Mouse (Mus musculus): ENCODE results near the gene Abhd17c. TPM values are rescaled to one million over a fixed set of nuclear protein-coding genes. Genes with fewer than 3 reads are reported as not detected.

Abhd17c gene
- total and polyA plus RNA-seq, 3 experiments: 13.5 to 28.1 (median 22.8) TPM

DNA sequence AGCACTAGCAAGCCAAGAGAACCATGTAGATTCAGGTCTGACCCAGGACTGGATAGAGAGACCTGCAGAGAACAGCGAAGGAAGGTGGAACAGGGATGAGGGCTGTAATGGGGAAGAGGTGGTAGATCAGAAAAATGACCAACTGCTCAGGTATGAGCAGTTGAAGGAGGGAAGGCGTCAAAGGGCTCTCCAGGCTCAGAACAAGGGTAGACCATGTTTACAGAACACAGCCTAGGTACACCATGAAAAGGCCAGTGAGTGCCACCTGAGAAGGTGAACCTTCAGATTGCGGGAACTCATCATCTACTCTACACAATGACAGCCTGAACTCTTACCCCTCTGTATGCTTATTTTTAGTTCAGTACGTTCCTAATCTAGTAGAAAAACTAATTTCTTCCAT, 9.5 kb downstream of the Abhd17c start:
- H3K4me3 ChIP-seq (ENCODE audit: low read depth, low read length): no peak overlapping the region
- H3K9me3 ChIP-seq (replicated peaks): no peaks in the 10 kb centered on the region
- DNase-seq (ENCODE audit: low spot score) (no peak), ATAC-seq (ENCODE audit: extremely low read depth, insufficient number of reproducible peaks, low FRiP score, poor library complexity, severe bottlenecking) (no peak)
- peaks cover 50% of the 10 kb centered on the region for H3K36me3 ChIP-seq (replicated peaks)
- H3K27me3 ChIP-seq (ENCODE audit: insufficient read depth, low read length): no peaks in the 10 kb centered on the region
- TF ChIP-seq GATA1 (IDR thresholded peaks at IDR 0.05; ENCODE audit: borderline replicate concordance, low read length): no peak
- no peak for TF ChIP-seq CTCF (IDR thresholded peaks at IDR 0.05; ENCODE audit: low read depth, low read length)
- no peak for TF ChIP-seq GATA2 (IDR thresholded peaks at IDR 0.05; ENCODE audit: borderline replicate concordance, low read depth, low read length)
- TF ChIP-seq POLR2AphosphoS5 (IDR thresholded peaks at IDR 0.05; ENCODE audit: insufficient replicate concordance, low read depth, low read length): no peak
- TF ChIP-seq TAL1 (conservative IDR thresholded peaks at IDR 0.05; ENCODE audit: low read depth, low read length): no peak
- peaks cover 49% of the 10 kb centered on the region for H3K4me1 ChIP-seq (ENCODE audit: insufficient read depth, low read depth, low read length)

DNA sequence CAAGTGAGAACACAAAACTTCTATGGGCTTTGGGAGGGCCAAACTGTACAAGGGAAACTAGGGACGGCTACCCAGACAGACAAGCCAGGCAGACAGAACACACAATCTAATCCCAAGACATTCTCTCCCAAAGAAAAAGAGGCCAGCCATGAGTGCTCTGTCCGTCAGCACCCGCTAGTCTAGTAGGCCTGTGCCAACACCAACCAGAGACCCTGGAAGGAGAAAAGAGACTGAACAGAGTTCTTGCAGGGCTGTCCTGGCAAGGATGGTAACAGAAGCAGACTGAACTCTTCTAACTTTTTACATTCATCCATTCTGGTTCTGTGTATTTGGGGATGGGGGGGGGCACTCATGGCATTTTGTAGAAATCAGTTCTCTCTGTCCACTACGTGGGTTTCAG, 12.1 kb downstream of the Abhd17c start:
- Histone ChIP-seq H3K4me3 (ENCODE audit: low read depth, low read length) (no peak overlapping the region), H3K9me3 (replicated peaks) (no peaks in the 10 kb centered on the region), H3K27me3 (ENCODE audit: insufficient read depth, low read length) (no peaks in the 10 kb centered on the region), H3K4me1 (ENCODE audit: insufficient read depth, low read depth, low read length) (peaks cover 32% of the 10 kb centered on the region), H3K36me3 (replicated peaks) (peaks cover 57% of the 10 kb centered on the region)
- DNase-seq (ENCODE audit: low spot score) (no peak), ATAC-seq (ENCODE audit: extremely low read depth, insufficient number of reproducible peaks, low FRiP score, poor library complexity, severe bottlenecking) (no peak)
- TF ChIP-seq CTCF (IDR thresholded peaks at IDR 0.05; ENCODE audit: low read depth, low read length): no peak
- TF ChIP-seq GATA2 (IDR thresholded peaks at IDR 0.05; ENCODE audit: borderline replicate concordance, low read depth, low read length): no peak

DNA sequence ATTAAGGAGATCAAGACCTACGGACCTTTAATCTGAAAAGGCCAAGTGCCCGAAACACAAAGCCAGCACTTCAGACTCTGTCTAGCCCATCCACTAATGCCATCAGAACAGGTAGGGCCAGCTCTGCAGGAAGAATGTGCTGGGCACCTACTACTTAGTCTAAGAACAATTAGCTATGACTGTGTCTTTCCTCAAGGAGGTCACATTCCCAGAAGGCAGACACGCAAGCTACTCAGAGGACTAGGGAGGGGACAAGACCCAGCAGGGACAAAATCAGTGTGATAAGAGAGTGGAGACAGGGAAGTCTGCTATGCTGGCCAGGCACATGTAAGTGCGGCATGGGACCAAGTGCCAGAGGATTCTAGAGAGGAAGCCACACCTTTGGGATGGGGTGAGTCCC, 13.0 kb downstream of the Abhd17c start:
- Histone ChIP-seq H3K27me3 (ENCODE audit: insufficient read depth, low read length) (no peaks in the 10 kb centered on the region), H3K4me1 (ENCODE audit: insufficient read depth, low read depth, low read length) (peaks cover 24% of the 10 kb centered on the region), H3K9me3 (replicated peaks) (no peaks in the 10 kb centered on the region), H3K4me3 (ENCODE audit: low read depth, low read length) (no peak overlapping the region), H3K36me3 (replicated peaks) (peaks cover 54% of the 10 kb centered on the region)
- TF ChIP-seq GATA2 (IDR thresholded peaks at IDR 0.05; ENCODE audit: borderline replicate concordance, low read depth, low read length) (no peak), GATA1 (IDR thresholded peaks at IDR 0.05; ENCODE audit: borderline replicate concordance, low read length) (no peak), POLR2AphosphoS5 (IDR thresholded peaks at IDR 0.05; ENCODE audit: insufficient replicate concordance, low read depth, low read length) (no peak), CTCF (IDR thresholded peaks at IDR 0.05; ENCODE audit: low read depth, low read length) (no peak), TAL1 (conservative IDR thresholded peaks at IDR 0.05; ENCODE audit: low read depth, low read length) (no peak)
- DNase-seq (ENCODE audit: low spot score): no peak
- ATAC-seq (ENCODE audit: extremely low read depth, insufficient number of reproducible peaks, low FRiP score, poor library complexity, severe bottlenecking): no peak

DNA sequence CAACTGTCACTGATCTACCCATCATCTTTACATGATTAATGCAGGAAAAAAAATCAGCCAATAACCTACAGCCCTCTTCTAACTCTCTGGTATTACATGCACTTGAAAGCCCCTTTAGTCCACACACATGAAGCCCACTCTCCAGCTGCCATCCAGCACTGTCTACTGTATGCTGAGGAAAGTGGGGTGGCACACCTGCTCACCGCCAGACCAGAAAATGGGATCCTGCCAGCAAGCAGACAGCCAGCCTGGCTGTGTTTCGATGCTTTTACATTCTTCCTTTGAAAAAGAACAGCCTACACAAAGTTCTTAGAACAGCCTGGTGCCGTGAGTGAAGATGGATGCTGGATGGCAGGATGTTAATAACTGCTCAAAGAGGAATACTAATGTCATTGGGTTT, 13.9 kb downstream of the Abhd17c start:
- ATAC-seq (ENCODE audit: extremely low read depth, insufficient number of reproducible peaks, low FRiP score, poor library complexity, severe bottlenecking): no peak
- no peaks in the 10 kb centered on the region for H3K9me3 ChIP-seq (replicated peaks)
- H3K4me1 ChIP-seq (ENCODE audit: insufficient read depth, low read depth, low read length): peaks cover 14% of the 10 kb centered on the region
- peaks cover 49% of the 10 kb centered on the region for H3K36me3 ChIP-seq (replicated peaks)
- no peak for TF ChIP-seq CTCF (IDR thresholded peaks at IDR 0.05; ENCODE audit: low read depth, low read length)
- no peak for TF ChIP-seq GATA2 (IDR thresholded peaks at IDR 0.05; ENCODE audit: borderline replicate concordance, low read depth, low read length)
- no peak for TF ChIP-seq TAL1 (conservative IDR thresholded peaks at IDR 0.05; ENCODE audit: low read depth, low read length)
- no peak for TF ChIP-seq GATA1 (IDR thresholded peaks at IDR 0.05; ENCODE audit: borderline replicate concordance, low read length)
- TF ChIP-seq POLR2AphosphoS5 (IDR thresholded peaks at IDR 0.05; ENCODE audit: insufficient replicate concordance, low read depth, low read length): no peak
- no peak overlapping the region for H3K4me3 ChIP-seq (ENCODE audit: low read depth, low read length)
- no peak for DNase-seq (ENCODE audit: low spot score)
- no peaks in the 10 kb centered on the region for H3K27me3 ChIP-seq (ENCODE audit: insufficient read depth, low read length)

DNA sequence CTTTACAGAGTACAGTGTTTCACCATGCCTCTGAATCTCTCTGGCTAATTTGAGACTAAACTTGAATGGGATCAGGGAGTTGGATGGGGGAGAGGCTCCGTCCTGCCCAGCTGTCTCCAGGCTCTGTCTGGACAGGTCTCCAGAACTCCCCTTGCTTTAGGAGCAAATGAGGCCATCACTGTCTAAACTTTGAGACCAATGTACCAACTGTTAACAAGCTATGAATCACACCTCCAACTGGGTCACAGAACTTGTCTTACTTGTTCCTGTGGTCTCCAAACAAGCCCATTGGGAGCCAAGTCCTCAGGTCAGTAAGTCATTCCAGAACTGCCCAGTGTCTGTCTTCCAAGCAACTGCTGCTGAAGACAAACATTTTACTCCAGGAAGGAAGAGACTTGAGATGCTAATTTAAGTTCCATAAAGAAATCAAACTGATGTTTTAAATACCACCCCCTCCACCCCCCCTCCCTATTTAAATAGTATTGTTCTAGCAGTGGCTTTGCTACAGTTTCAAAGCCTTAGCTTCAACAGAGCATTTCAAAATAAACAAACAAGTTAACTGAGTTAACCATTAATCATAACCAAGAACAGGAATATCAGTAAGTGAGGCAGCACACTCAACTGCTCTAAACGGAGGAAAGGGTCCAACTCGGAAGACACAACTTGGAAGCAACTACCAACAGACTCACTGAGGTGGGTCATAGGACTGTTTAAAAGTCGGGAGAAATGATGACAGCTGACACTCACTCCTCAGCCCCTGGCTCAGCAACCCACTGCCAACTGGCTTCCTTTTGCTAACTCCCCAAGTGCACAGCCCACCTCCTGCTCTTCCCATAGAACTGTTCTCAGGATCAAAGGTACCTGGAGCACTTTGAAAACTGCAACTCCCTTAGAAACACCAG, 15.6 kb downstream of the Abhd17c start:
- Histone ChIP-seq H3K4me1 (ENCODE audit: insufficient read depth, low read depth, low read length) (peaks cover 7% of the 10 kb centered on the region; the same call in 1 of the 2 replicates), H3K4me3 (ENCODE audit: low read depth, low read length) (no peak overlapping the region), H3K9me3 (replicated peaks) (no peaks in the 10 kb centered on the region), H3K27me3 (ENCODE audit: insufficient read depth, low read length) (no peaks in the 10 kb centered on the region), H3K36me3 (replicated peaks) (peaks cover 49% of the 10 kb centered on the region)
- no peak for DNase-seq (ENCODE audit: low spot score)
- no peak for TF ChIP-seq GATA1 (IDR thresholded peaks at IDR 0.05; ENCODE audit: borderline replicate concordance, low read length)
- TF ChIP-seq POLR2AphosphoS5 (IDR thresholded peaks at IDR 0.05; ENCODE audit: insufficient replicate concordance, low read depth, low read length): no peak
- TF ChIP-seq CTCF (IDR thresholded peaks at IDR 0.05; ENCODE audit: low read depth, low read length): no peak
- TF ChIP-seq TAL1 (conservative IDR thresholded peaks at IDR 0.05; ENCODE audit: low read depth, low read length): no peak
- TF ChIP-seq GATA2 (IDR thresholded peaks at IDR 0.05; ENCODE audit: borderline replicate concordance, low read depth, low read length): no peak
- ATAC-seq (ENCODE audit: extremely low read depth, insufficient number of reproducible peaks, low FRiP score, poor library complexity, severe bottlenecking): no peak

DNA sequence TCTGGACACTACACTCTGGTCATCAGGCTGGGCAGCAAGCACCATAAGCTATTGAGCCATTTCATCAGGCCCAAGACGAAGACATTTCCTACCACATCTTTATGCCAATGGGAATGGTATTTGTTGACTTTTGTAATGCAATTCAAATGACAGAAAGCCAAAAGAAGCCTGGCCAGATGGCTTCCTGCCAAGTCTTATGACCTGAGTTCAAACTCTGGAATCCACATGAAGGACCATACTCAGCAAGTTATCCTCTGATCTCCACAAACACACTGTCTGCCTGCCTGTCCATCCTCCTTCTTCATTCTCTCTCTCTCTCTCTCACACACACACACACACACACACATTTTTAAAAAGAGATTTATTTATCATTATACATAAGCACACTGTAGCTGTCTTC, 19.0 kb downstream of the Abhd17c start:
- Histone ChIP-seq H3K27me3 (ENCODE audit: insufficient read depth, low read length) (no peaks in the 10 kb centered on the region), H3K4me1 (ENCODE audit: insufficient read depth, low read depth, low read length) (peaks cover 6% of the 10 kb centered on the region; the same call in 1 of the 2 replicates), H3K36me3 (replicated peaks) (peaks cover 55% of the 10 kb centered on the region), H3K4me3 (ENCODE audit: low read depth, low read length) (no peak overlapping the region), H3K9me3 (replicated peaks) (no peaks in the 10 kb centered on the region)
- ATAC-seq (ENCODE audit: extremely low read depth, insufficient number of reproducible peaks, low FRiP score, poor library complexity, severe bottlenecking) (no peak), DNase-seq (ENCODE audit: low spot score) (no peak)
- TF ChIP-seq CTCF (IDR thresholded peaks at IDR 0.05; ENCODE audit: low read depth, low read length) (no peak), POLR2AphosphoS5 (IDR thresholded peaks at IDR 0.05; ENCODE audit: insufficient replicate concordance, low read depth, low read length) (no peak), GATA2 (IDR thresholded peaks at IDR 0.05; ENCODE audit: borderline replicate concordance, low read depth, low read length) (no peak), TAL1 (conservative IDR thresholded peaks at IDR 0.05; ENCODE audit: low read depth, low read length) (no peak), GATA1 (IDR thresholded peaks at IDR 0.05; ENCODE audit: borderline replicate concordance, low read length) (no peak)
